ENCODE assay signal across 8 mouse cellular contexts in the genomic region with DNA sequence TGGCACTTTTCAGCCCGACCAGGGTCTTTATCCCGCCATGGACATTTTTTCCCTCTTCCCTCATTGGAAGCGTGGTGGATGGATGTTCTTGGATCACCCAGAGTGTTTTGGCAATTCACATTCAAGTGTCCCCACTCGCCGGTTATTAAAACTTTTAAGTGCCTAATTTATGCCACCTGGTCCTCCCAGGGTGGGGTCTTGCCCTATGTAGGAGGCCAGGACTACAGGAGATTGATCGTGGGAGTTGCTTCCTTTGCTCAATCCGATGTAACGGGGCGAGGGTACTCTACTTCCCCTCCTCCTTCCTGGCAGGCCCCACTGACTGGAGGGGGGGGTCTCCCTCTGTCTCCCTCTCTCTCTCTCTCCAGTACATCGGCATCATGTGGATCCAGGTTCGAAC. TPM values are rescaled to one million over a fixed set of nuclear protein-coding genes. Genes with fewer than 3 reads are reported as not detected.
DNase-seq lines count a peak whose midpoint lies in the region; ATAC-seq and TF ChIP-seq lines count a peak whose summit lies in the region.

No protein-coding gene starts in this region.

- no peak for TF ChIP-seq EP300 in liver, postnatal 0 days (IDR thresholded peaks at IDR 0.05; ENCODE audit: low read depth)

- TF ChIP-seq CTCF in E14TG2a.4 (conservative IDR thresholded peaks at IDR 0.05; ENCODE audit: low read length), result no peak
- TF ChIP-seq CTCF in forebrain, postnatal 0 days (IDR thresholded peaks at IDR 0.05; ENCODE audit: low read depth), result no peak
- no peak for TF ChIP-seq CTCF in liver, postnatal 0 days (IDR thresholded peaks at IDR 0.05; ENCODE audit: low read depth)

- WGBS in heart, embryonic 11.5 days (ENCODE audit: insufficient replicate concordance), result 19% methylated on average over 11 of the region's 11 CpGs
- WGBS in forebrain, postnatal 0 days, result 11% methylated on average over 11 of the region's 11 CpGs
- 15% methylated on average over 11 of the region's 11 CpGs for WGBS in liver, postnatal 0 days (ENCODE audit: insufficient replicate concordance)

- H3K36me3 ChIP-seq in heart, embryonic 11.5 days (ENCODE audit: control insufficient read depth, insufficient read depth, low read length), result peaks cover 14% of the 10 kb centered on the region; the same call in 1 of the 2 replicates
- H3K36me3 ChIP-seq in E14TG2a.4 (ENCODE audit: insufficient read depth, low read length), result peaks cover 52% of the 10 kb centered on the region
- H3K36me3 ChIP-seq in forebrain, postnatal 0 days (ENCODE audit: insufficient read depth), result no peaks in the 10 kb centered on the region
- H3K36me3 ChIP-seq in liver, postnatal 0 days (replicated peaks; ENCODE audit: insufficient read depth, low read length), result peaks cover 37% of the 10 kb centered on the region

- no peak for DNase-seq in heart, postnatal 25 days (ENCODE audit: low spot score)
- DNase-seq in forebrain, postnatal 0 days, result no peak
- no peak for DNase-seq in liver, postnatal 0 days
- no peak for DNase-seq in adrenal gland, postnatal 36 days
- no peak for DNase-seq in spleen, adult 12 weeks (ENCODE audit: low spot score)

- no peak overlapping the region; the same call in 1 of the 2 replicates for H3K27ac ChIP-seq in heart, embryonic 11.5 days (ENCODE audit: low read depth, low read length)
- H3K27ac ChIP-seq in forebrain, postnatal 0 days (ENCODE audit: low read depth, low read length), result no peak overlapping the region
- peak overlapping the region; percentile 80 for H3K27ac ChIP-seq in liver, postnatal 0 days (ENCODE audit: low read depth)

- H3K4me2 ChIP-seq in heart, embryonic 11.5 days, result peak overlapping the region; percentile 100
- H3K4me2 ChIP-seq in forebrain, postnatal 0 days (ENCODE audit: low read depth), result peak overlapping the region; percentile 68
- H3K4me2 ChIP-seq in liver, postnatal 0 days (ENCODE audit: low read depth, low read length), result peak overlapping the region; percentile 88

- no peaks in the 10 kb centered on the region for H3K27me3 ChIP-seq in heart, embryonic 11.5 days (ENCODE audit: control insufficient read depth, insufficient read depth, low read length)
- no peaks in the 10 kb centered on the region for H3K27me3 ChIP-seq in E14TG2a.4 (ENCODE audit: insufficient read depth, low read length)
- H3K27me3 ChIP-seq in forebrain, postnatal 0 days (ENCODE audit: insufficient read depth, low read length), result no peaks in the 10 kb centered on the region
- no peaks in the 10 kb centered on the region for H3K27me3 ChIP-seq in liver, postnatal 0 days (ENCODE audit: insufficient read depth, low read length)

- H3K4me1 ChIP-seq in heart, embryonic 11.5 days (ENCODE audit: control insufficient read depth, insufficient read depth, low read length), result peaks cover 25% of the 10 kb centered on the region
- peaks cover 80% of the 10 kb centered on the region for H3K4me1 ChIP-seq in E14TG2a.4 (replicated peaks; ENCODE audit: low read depth, low read length)
- H3K4me1 ChIP-seq in forebrain, postnatal 0 days (ENCODE audit: insufficient read depth), result peaks cover 7% of the 10 kb centered on the region; the same call in 1 of the 2 replicates
- H3K4me1 ChIP-seq in liver, postnatal 0 days (ENCODE audit: insufficient read depth), result peaks cover 45% of the 10 kb centered on the region

- intact Hi-C loops in heart, postnatal 25 days (cut with DNase I), result no loop called here

- peak overlapping the region; percentile 87 for H3K4me3 ChIP-seq in heart, embryonic 11.5 days (ENCODE audit: low read depth, low read length)
- peak overlapping the region; percentile 94 for H3K4me3 ChIP-seq in E14TG2a.4 (replicated peaks; ENCODE audit: low read length)
- peak overlapping the region; percentile 56 for H3K4me3 ChIP-seq in forebrain, postnatal 0 days (ENCODE audit: low read depth, low read length)
- peak overlapping the region; percentile 62 for H3K4me3 ChIP-seq in liver, postnatal 0 days (ENCODE audit: low read depth, low read length)

- ATAC-seq in heart, embryonic 11.5 days (replicated peaks; ENCODE audit: insufficient number of reproducible peaks, low FRiP score, low TSS enrichment), result no peak
- ATAC-seq in forebrain, postnatal 0 days, result no peak
- no peak for ATAC-seq in liver, postnatal 0 days
- no peak for ATAC-seq in monocyte, adult 5-6 weeks (replicated peaks; ENCODE audit: insufficient number of reproducible peaks, low FRiP score, low TSS enrichment, poor library complexity, severe bottlenecking)

- no peaks in the 10 kb centered on the region for H3K9me3 ChIP-seq in heart, embryonic 11.5 days (replicated peaks; ENCODE audit: control insufficient read depth, low read length)
- H3K9me3 ChIP-seq in E14TG2a.4 (ENCODE audit: low read length), result no peaks in the 10 kb centered on the region
- H3K9me3 ChIP-seq in forebrain, postnatal 0 days (ENCODE audit: low read length), result no peaks in the 10 kb centered on the region
- H3K9me3 ChIP-seq in liver, postnatal 0 days (ENCODE audit: low read length), result no peaks in the 10 kb centered on the region

- H3K9ac ChIP-seq in heart, embryonic 11.5 days (ENCODE audit: low read depth, low read length), result peak overlapping the region; percentile 89
- no peak overlapping the region; the same call in 1 of the 2 replicates for H3K9ac ChIP-seq in forebrain, postnatal 0 days
- H3K9ac ChIP-seq in liver, postnatal 0 days (replicated peaks), result peak overlapping the region; percentile 76

RNA-seq across cellular contexts. Expression of a gene that starts 1.6 kb away (rescaled TPM):
- polyA plus RNA-seq in heart, embryonic 11.5 days (2014; fragmentation: Nextera tagmentation; extraction: Ambion mirVana), result 53.0 and 62.4 TPM in 2 replicates
- total RNA-seq in heart, postnatal 25 days (2021), result 1 to 10 TPM; 3.7 to 4.3 TPM
- 7.4 and 11.6 TPM in 2 replicates for total RNA-seq in forebrain, postnatal 0 days (2014; rRNA removed)
- polyA plus RNA-seq in forebrain, postnatal 0 days (2015; fragmentation: Nextera tagmentation; extraction: Ambion mirVana), result 8.9 and 9.9 TPM in 2 replicates
- polyA plus RNA-seq in liver, postnatal 0 days (2015; fragmentation: Nextera tagmentation; extraction: Ambion mirVana), result 37.8 and 43.5 TPM in 2 replicates
- total RNA-seq in monocyte, adult 5-6 weeks (2017), result 1.2 to 5.9 TPM (median 3.2 TPM) in 3 replicates
- total RNA-seq in adrenal gland, postnatal 36 days (2021), result 1 to 10 TPM; 5.9 to 9.4 TPM

RNA-seq across cellular contexts. Expression of a gene that starts 4.6 kb away (rescaled TPM):
- polyA plus RNA-seq in heart, embryonic 11.5 days (2014; fragmentation: Nextera tagmentation; extraction: Ambion mirVana), result not detected in 2 replicates
- total RNA-seq in heart, postnatal 25 days (2021), result not detected
- total RNA-seq in forebrain, postnatal 0 days (2014; rRNA removed), result not detected in 2 replicates
- polyA plus RNA-seq in forebrain, postnatal 0 days (2015; fragmentation: Nextera tagmentation; extraction: Ambion mirVana), result not detected in 2 replicates
- not detected in 2 replicates for polyA plus RNA-seq in liver, postnatal 0 days (2015; fragmentation: Nextera tagmentation; extraction: Ambion mirVana)
- total RNA-seq in monocyte, adult 5-6 weeks (2017), result not detected in 3 replicates
- total RNA-seq in adrenal gland, postnatal 36 days (2021), result not detected

RNA-seq across cellular contexts. Expression of a gene that starts 12.0 kb away (rescaled TPM):
- 58.8 and 77.3 TPM in 2 replicates for polyA plus RNA-seq in heart, embryonic 11.5 days (2014; fragmentation: Nextera tagmentation; extraction: Ambion mirVana)
- 100 to 1,000 TPM; 154 to 171 TPM for total RNA-seq in heart, postnatal 25 days (2021)
- total RNA-seq in forebrain, postnatal 0 days (2014; rRNA removed), result 8.1 and 8.5 TPM in 2 replicates
- 12.4 and 13.9 TPM in 2 replicates for polyA plus RNA-seq in forebrain, postnatal 0 days (2015; fragmentation: Nextera tagmentation; extraction: Ambion mirVana)
- 25.8 and 26.8 TPM in 2 replicates for polyA plus RNA-seq in liver, postnatal 0 days (2015; fragmentation: Nextera tagmentation; extraction: Ambion mirVana)
- total RNA-seq in monocyte, adult 5-6 weeks (2017), result 10.2 to 15.5 TPM (median 13.4 TPM) in 3 replicates
- 100 to 1,000 TPM in 1 of 2 experiments, 10 to 100 TPM in 1; 51.4 to 106 TPM for total RNA-seq in adrenal gland, postnatal 36 days (2021)

RNA-seq across cellular contexts. Expression of a gene that starts 21.1 kb away (rescaled TPM):
- polyA plus RNA-seq in heart, embryonic 11.5 days (2014; fragmentation: Nextera tagmentation; extraction: Ambion mirVana), result 19.6 and 22.8 TPM in 2 replicates
- 10 to 100 TPM; 37.9 to 38.1 TPM for total RNA-seq in heart, postnatal 25 days (2021)
- total RNA-seq in forebrain, postnatal 0 days (2014; rRNA removed), result 107 and 133 TPM in 2 replicates
- 46.8 and 53.2 TPM in 2 replicates for polyA plus RNA-seq in forebrain, postnatal 0 days (2015; fragmentation: Nextera tagmentation; extraction: Ambion mirVana)
- 5.0 and 5.8 TPM in 2 replicates for polyA plus RNA-seq in liver, postnatal 0 days (2015; fragmentation: Nextera tagmentation; extraction: Ambion mirVana)
- 8.0 to 17.3 TPM (median 10.3 TPM) in 3 replicates for total RNA-seq in monocyte, adult 5-6 weeks (2017)
- total RNA-seq in adrenal gland, postnatal 36 days (2021), result 10 to 100 TPM; 38.1 to 39.9 TPM

RNA-seq across cellular contexts. Expression of a gene that starts 28.1 kb away (rescaled TPM):
- polyA plus RNA-seq in heart, embryonic 11.5 days (2014; fragmentation: Nextera tagmentation; extraction: Ambion mirVana), result 10.4 and 11.4 TPM in 2 replicates
- 1 to 10 TPM; 7.6 to 9.8 TPM for total RNA-seq in heart, postnatal 25 days (2021)
- total RNA-seq in forebrain, postnatal 0 days (2014; rRNA removed), result 1.9 and 2.5 TPM in 2 replicates
- 1.2 and 1.5 TPM in 2 replicates for polyA plus RNA-seq in forebrain, postnatal 0 days (2015; fragmentation: Nextera tagmentation; extraction: Ambion mirVana)
- 2.6 and 3.1 TPM in 2 replicates for polyA plus RNA-seq in liver, postnatal 0 days (2015; fragmentation: Nextera tagmentation; extraction: Ambion mirVana)
- total RNA-seq in monocyte, adult 5-6 weeks (2017), result 2.6 to 11.4 TPM (median 3.9 TPM) in 3 replicates
- total RNA-seq in adrenal gland, postnatal 36 days (2021), result 10 to 100 TPM; 21.1 to 23.1 TPM
